Mouse (Mus musculus): ENCODE data around the gene Hjurp.

Gene Hjurp

GRCm38 (mm10) chr1:88240072-88240471, 37.4 kb downstream of the Hjurp start:
- no peak for DNase-seq (ENCODE audit: low spot score in 2 of 2)

GRCm38 (mm10) chr1:88238771-88239170, 38.7 kb downstream of the Hjurp start:
- no peak for DNase-seq (ENCODE audit: low spot score in 2 of 2)

GRCm38 (mm10) chr1:88237311-88237710, 40.1 kb downstream of the Hjurp start:
- DNase-seq (ENCODE audit: low spot score in 2 of 2): no peak

- no peak for DNase-seq (ENCODE audit: low spot score in 2 of 2)
These were observed 41.5 kb downstream of the Hjurp start for GRCm38 (mm10) chr1:88235894-88236415.

GRCm38 (mm10) chr1:88235046-88235893, 42.2 kb downstream of the Hjurp start:
- no peak for DNase-seq (ENCODE audit: low spot score in 2 of 2)

GRCm38 (mm10) chr1:88234646-88235045, 42.8 kb downstream of the Hjurp start:
- DNase-seq (ENCODE audit: low spot score in 2 of 2): no peak

GRCm38 (mm10) chr1:88234248-88234610, 43.2 kb downstream of the Hjurp start:
- DNase-seq (ENCODE audit: low spot score in 2 of 2): no peak

- DNase-seq (ENCODE audit: low spot score in 2 of 2): no peak
These were observed 43.8 kb downstream of the Hjurp start for GRCm38 (mm10) chr1:88233421-88234247.

GRCm38 (mm10) chr1:88232664-88233380, 44.6 kb downstream of the Hjurp start:
- no peak for DNase-seq (ENCODE audit: low spot score in 2 of 2)

- no peak for DNase-seq (ENCODE audit: low spot score in 2 of 2)
These were observed 45.5 kb downstream of the Hjurp start for GRCm38 (mm10) chr1:88231803-88232499.

- DNase-seq (ENCODE audit: low spot score in 2 of 2): no peak
These were observed 46.2 kb downstream of the Hjurp start for GRCm38 (mm10) chr1:88230981-88231802.

GRCm38 (mm10) chr1:88230421-88230820, 47.0 kb downstream of the Hjurp start:
- DNase-seq (ENCODE audit: low spot score in 2 of 2): no peak

GRCm38 (mm10) chr1:88229986-88230385, 47.4 kb downstream of the Hjurp start:
- no peak for DNase-seq (ENCODE audit: low spot score in 2 of 2)

GRCm38 (mm10) chr1:88229566-88229965, 47.9 kb downstream of the Hjurp start:
- no peak for DNase-seq (ENCODE audit: low spot score in 2 of 2)

- peak in 1 of 2 experiments; percentile 3 for DNase-seq (ENCODE audit: low spot score in 2 of 2)
These were observed 49.3 kb downstream of the Hjurp start for GRCm38 (mm10) chr1:88228121-88228520.

GRCm38 (mm10) chr1:88227482-88227881, 50.0 kb downstream of the Hjurp start:
- DNase-seq (ENCODE audit: low spot score in 2 of 2): peak in 1 of 2 experiments; percentile 8

GRCm38 (mm10) chr1:88226670-88227379, 50.6 kb downstream of the Hjurp start, which contains the start of gene Mroh2a:
Gene Mroh2a, plus strand, starts transcription at chr1:88226986.
- DNase-seq (ENCODE audit: low spot score in 2 of 2): peak in 1 of 2 experiments; percentile 4

GRCm38 (mm10) chr1:88225741-88226140, 51.7 kb downstream of the Hjurp start:
- no peak for DNase-seq (ENCODE audit: low spot score in 2 of 2)

GRCm38 (mm10) chr1:88225301-88225700, 52.1 kb downstream of the Hjurp start:
- DNase-seq (ENCODE audit: low spot score in 2 of 2): peak in 1 of 2 experiments; percentile 3

Data from thymus, postnatal 10 days (tissue).